8 mouse cellular contexts compared by ENCODE assay signal in the genomic region with DNA sequence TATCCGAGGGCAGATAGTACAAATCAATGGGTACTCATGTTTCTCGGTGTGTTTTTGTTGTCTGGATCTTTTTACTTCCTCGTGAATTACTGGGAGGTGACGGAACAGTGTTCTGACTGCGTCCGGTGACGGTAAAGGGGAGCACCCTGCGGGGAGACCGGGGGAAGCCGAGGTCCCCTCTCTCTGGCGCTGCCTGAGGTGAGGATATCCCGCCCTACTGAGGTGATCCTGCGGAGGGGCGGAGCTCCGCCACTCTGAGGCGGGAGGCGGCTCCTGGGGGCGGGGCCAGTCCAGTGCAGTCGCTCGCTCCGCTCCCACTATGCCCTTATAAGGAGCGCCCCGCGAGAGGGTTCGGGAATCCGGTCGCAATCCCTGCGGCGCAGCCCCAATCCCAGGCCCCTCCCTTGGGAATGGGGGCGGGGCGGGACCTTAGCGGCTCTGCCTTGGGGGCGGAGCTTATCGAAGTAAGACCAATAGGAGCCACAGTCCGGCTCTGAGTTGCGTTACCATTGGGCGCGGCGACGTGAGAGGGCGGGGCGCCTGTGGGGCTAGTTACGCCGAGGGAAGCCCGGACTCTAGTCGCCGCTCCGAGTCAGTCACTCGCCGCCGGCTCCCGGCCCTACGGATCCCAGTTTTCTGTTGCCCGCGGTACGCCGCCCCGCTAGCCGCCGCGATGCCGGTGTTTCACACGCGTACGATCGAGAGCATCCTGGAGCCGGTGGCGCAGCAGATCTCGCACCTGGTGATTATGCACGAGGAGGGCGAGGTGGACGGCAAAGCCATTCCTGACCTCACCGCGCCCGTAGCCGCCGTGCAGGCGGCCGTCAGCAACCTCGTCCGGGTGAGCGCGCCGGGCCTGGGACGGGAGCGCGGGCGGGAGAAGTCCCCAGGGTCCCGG. TPM values are rescaled to one million over a fixed set of nuclear protein-coding genes. Genes with fewer than 3 reads are reported as not detected.
DNase-seq lines count a peak whose midpoint lies in the region; ATAC-seq lines count a peak whose summit lies in the region.

A gene (plus strand): TSS at position 551 of the 898 bp plus-strand sequence.

- peak within 1 kb of the TSS; percentile 96 for H3K27ac ChIP-seq in brown adipose tissue, adult 24 weeks (replicated peaks; ENCODE audit: low read depth, low read length)
- peak within 1 kb of the TSS; percentile 95 for H3K27ac ChIP-seq in heart, embryonic 13.5 days (replicated peaks)
- H3K27ac ChIP-seq in liver, embryonic 12.5 days, result peak within 1 kb of the TSS; percentile 88
- H3K27ac ChIP-seq in stomach, embryonic 15.5 days, result peak within 1 kb of the TSS; percentile 87

- H3K9ac ChIP-seq in heart, embryonic 13.5 days, result peak within 1 kb of the TSS; percentile 95
- peak within 1 kb of the TSS; percentile 88 for H3K9ac ChIP-seq in liver, embryonic 12.5 days
- peak within 1 kb of the TSS; percentile 60 for H3K9ac ChIP-seq in stomach, embryonic 15.5 days

- H3K27me3 ChIP-seq in heart, embryonic 13.5 days (replicated peaks), result no peaks in the 10 kb centered on the region
- no peaks in the 10 kb centered on the region for H3K27me3 ChIP-seq in liver, embryonic 12.5 days (replicated peaks)
- H3K27me3 ChIP-seq in stomach, embryonic 15.5 days (replicated peaks), result no peaks in the 10 kb centered on the region

- H3K36me3 ChIP-seq in heart, embryonic 13.5 days, result no peaks in the 10 kb centered on the region
- 0 out of 2 replicates have a peak, but pooled peaks cover 3% of the 10 kb centered on the region for H3K36me3 ChIP-seq in liver, embryonic 12.5 days
- no peaks in the 10 kb centered on the region for H3K36me3 ChIP-seq in stomach, embryonic 15.5 days

- H3K4me3 ChIP-seq in brown adipose tissue, adult 24 weeks (ENCODE audit: insufficient read depth, low read depth, low read length), result peak within 1 kb of the TSS; percentile 88
- H3K4me3 ChIP-seq in heart, embryonic 13.5 days, result peak within 1 kb of the TSS; percentile 95
- peak within 1 kb of the TSS; percentile 87 for H3K4me3 ChIP-seq in liver, embryonic 12.5 days
- H3K4me3 ChIP-seq in stomach, embryonic 15.5 days (replicated peaks), result peak within 1 kb of the TSS; percentile 68

- H3K9me3 ChIP-seq in heart, embryonic 13.5 days, result no peaks in the 10 kb centered on the region
- H3K9me3 ChIP-seq in liver, embryonic 12.5 days (replicated peaks), result 0 out of 2 replicates have a peak, but pooled peaks cover 3% of the 10 kb centered on the region
- no peaks in the 10 kb centered on the region for H3K9me3 ChIP-seq in stomach, embryonic 15.5 days

- H3K4me2 ChIP-seq in heart, embryonic 13.5 days, result peak within 1 kb of the TSS; percentile 92
- peak within 1 kb of the TSS; percentile 93 for H3K4me2 ChIP-seq in liver, embryonic 12.5 days
- H3K4me2 ChIP-seq in stomach, embryonic 15.5 days, result peak within 1 kb of the TSS; percentile 74

- peak; percentile 99 for ATAC-seq in heart, embryonic 13.5 days (ENCODE audit: extremely low read depth, insufficient number of reproducible peaks, low FRiP score, low TSS enrichment)
- ATAC-seq in liver, embryonic 12.5 days, result peak; percentile 95
- peak; percentile 98 for ATAC-seq in stomach, embryonic 15.5 days (ENCODE audit: insufficient read depth, low FRiP score, low read depth)

- WGBS in heart, embryonic 13.5 days, result under 1% methylated on average over 89 of the region's 89 CpGs
- under 1% methylated on average over 87 of the region's 89 CpGs for WGBS in liver, embryonic 12.5 days (ENCODE audit: insufficient replicate concordance)
- WGBS in stomach, embryonic 15.5 days, result under 1% methylated on average over 89 of the region's 89 CpGs

- DNase-seq in CD4-positive, CD25-positive, alpha-beta regulatory T cell, adult 2 months (ENCODE audit: low read depth, low spot score), result peak; percentile 93
- peak; percentile 78 for DNase-seq in fat pad, adult 2 months (ENCODE audit: extremely low read depth, low read depth, low spot score)
- peak; percentile 100 for DNase-seq in kidney, postnatal 10 days
- DNase-seq in natural killer cell, adult 2 months (ENCODE audit: low spot score in 2 of 2), result peak; percentile 90 to 91

- H3K4me1 ChIP-seq in brown adipose tissue, adult 24 weeks (ENCODE audit: control insufficient read depth, insufficient read depth, insufficient read length, low read length), result no peaks in the 10 kb centered on the region; the same call in 1 of the 2 replicates
- peaks cover 47% of the 10 kb centered on the region for H3K4me1 ChIP-seq in heart, embryonic 13.5 days
- H3K4me1 ChIP-seq in liver, embryonic 12.5 days, result peaks cover 60% of the 10 kb centered on the region
- peaks cover 10% of the 10 kb centered on the region; the same call in 1 of the 2 replicates for H3K4me1 ChIP-seq in stomach, embryonic 15.5 days

RNA-seq across cellular contexts. Expression of the gene that starts here (rescaled TPM):
- polyA plus RNA-seq in brown adipose tissue, adult 24 weeks (2012; ENCODE audit: insufficient read depth, insufficient read length, missing spikeins), result 28.5 and 34.3 TPM in 2 replicates
- polyA plus RNA-seq in heart, embryonic 13.5 days (2015; fragmentation: Nextera tagmentation; extraction: Ambion mirVana), result 67.1 and 69.8 TPM in 2 replicates
- polyA plus RNA-seq in liver, embryonic 12.5 days (2016; fragmentation: Nextera tagmentation; extraction: Ambion mirVana), result 36.0 and 37.7 TPM in 2 replicates
- 74.4 and 83.2 TPM in 2 replicates for polyA plus RNA-seq in stomach, embryonic 15.5 days (2015; fragmentation: Nextera tagmentation; extraction: Ambion mirVana)

Comparison
In these comparisons a context has a peak if more than half of its experiments do, and no peak if none do; other contexts are left out.
1. Peak in every context shown above with its lines: DNase-seq, ATAC-seq, H3K4me3 ChIP-seq and H3K27ac ChIP-seq.